Mouse (Mus musculus) stomach, postnatal 0 days (tissue): ENCODE data around the gene Dpysl5. TPM values are rescaled to one million over a fixed set of nuclear protein-coding genes. Genes with fewer than 3 reads are reported as not detected.
A peak's percentile ranks its signal among the peaks of the same experiment; 100 is the strongest.

Experiments
- ATAC-seq: fragments of 200-750 bp; cut with Nextera tagmentation; 2 replicates; pipeline ENCODE4 v1.8.0; 2017; ENCODE audit not compliant: low FRiP score, low TSS enrichment
- DNase-seq: peaks from one replicate; pipeline ENCODE4 v3.0.0-alpha.2; 2016; ENCODE audit warnings: low spot score
- H3K27ac ChIP-seq: fragments of 300-500 bp; sonication (generic); replicated peaks from 2 replicates; pipeline ENCODE4 v1.5.1; 2014; ENCODE audit warnings: mild to moderate bottlenecking, control low read depth
- H3K27me3 ChIP-seq: fragments of 300-500 bp; sonication (generic); 2 replicates; pipeline ENCODE4 v1.6.1; 2014; ENCODE audit warnings: low read length; ENCODE audit not compliant: control insufficient read depth, insufficient read depth
- H3K36me3 ChIP-seq: fragments of 300-500 bp; sonication (generic); 2 replicates; pipeline ENCODE4 v1.6.1; 2014; ENCODE audit warnings: low read length, mixed read lengths; ENCODE audit not compliant: control insufficient read depth, insufficient read depth
- H3K4me1 ChIP-seq: fragments of 300-500 bp; sonication (generic); replicated peaks from 2 replicates; pipeline ENCODE4 v1.6.1; 2014; ENCODE audit warnings: antibody characterized with exemption; ENCODE audit not compliant: control insufficient read depth, insufficient read depth
- H3K4me2 ChIP-seq: fragments of 300-500 bp; sonication (generic); replicated peaks from 2 replicates; pipeline ENCODE4 v1.6.1; 2014; ENCODE audit warnings: low read depth, mild to moderate bottlenecking, control low read depth, moderate library complexity
- H3K4me3 ChIP-seq: fragments of 300-500 bp; sonication (generic); 2 replicates; pipeline ENCODE4 v1.5.1; 2014; ENCODE audit warnings: low read depth, low read length, control low read depth
- H3K9ac ChIP-seq: fragments of 300-500 bp; sonication (generic); 2 replicates; pipeline ENCODE4 v1.6.1; 2014; ENCODE audit warnings: mild to moderate bottlenecking, low read length, control low read depth, mixed read lengths
- H3K9me3 ChIP-seq: fragments of 300-500 bp; sonication (generic); 2 replicates; pipeline ENCODE4 v1.6.1; 2016; ENCODE audit warnings: low read length; ENCODE audit not compliant: control insufficient read depth
- CTCF ChIP-seq: IDR thresholded peaks from 2 replicates; pipeline ENCODE4 v1.5.1; 2016; ENCODE audit warnings: antibody characterized with exemption, low read depth, mild to moderate bottlenecking, moderate library complexity
- EP300 ChIP-seq: optimal IDR thresholded peaks from 2 replicates; pipeline ENCODE3; 2016; ENCODE audit warnings: antibody characterized with exemption
- WGBS: fragments of 180-500 bp; shearing (Covaris S2); extraction: QIAGEN DNeasy Blood & Tissue Kit; methylation state at CpG from one replicate; pipeline ENCODE4 v1.1.7; 2014; 5-methylcytosine and 5-hydroxymethylcytosine counted together
- polyA plus RNA-seq: library from polyadenylated mRNA; unstranded; fragments of >200 nt; fragmentation: Nextera tagmentation; extraction: Ambion mirVana; gene quantifications from 2 replicates; pipeline ENCODE4 v1.2.1, GENCODE M21; 2015

Dpysl5 gene
- polyA plus RNA-seq, 1 experiment from 2014 or later, result 1.7 TPM

DNA sequence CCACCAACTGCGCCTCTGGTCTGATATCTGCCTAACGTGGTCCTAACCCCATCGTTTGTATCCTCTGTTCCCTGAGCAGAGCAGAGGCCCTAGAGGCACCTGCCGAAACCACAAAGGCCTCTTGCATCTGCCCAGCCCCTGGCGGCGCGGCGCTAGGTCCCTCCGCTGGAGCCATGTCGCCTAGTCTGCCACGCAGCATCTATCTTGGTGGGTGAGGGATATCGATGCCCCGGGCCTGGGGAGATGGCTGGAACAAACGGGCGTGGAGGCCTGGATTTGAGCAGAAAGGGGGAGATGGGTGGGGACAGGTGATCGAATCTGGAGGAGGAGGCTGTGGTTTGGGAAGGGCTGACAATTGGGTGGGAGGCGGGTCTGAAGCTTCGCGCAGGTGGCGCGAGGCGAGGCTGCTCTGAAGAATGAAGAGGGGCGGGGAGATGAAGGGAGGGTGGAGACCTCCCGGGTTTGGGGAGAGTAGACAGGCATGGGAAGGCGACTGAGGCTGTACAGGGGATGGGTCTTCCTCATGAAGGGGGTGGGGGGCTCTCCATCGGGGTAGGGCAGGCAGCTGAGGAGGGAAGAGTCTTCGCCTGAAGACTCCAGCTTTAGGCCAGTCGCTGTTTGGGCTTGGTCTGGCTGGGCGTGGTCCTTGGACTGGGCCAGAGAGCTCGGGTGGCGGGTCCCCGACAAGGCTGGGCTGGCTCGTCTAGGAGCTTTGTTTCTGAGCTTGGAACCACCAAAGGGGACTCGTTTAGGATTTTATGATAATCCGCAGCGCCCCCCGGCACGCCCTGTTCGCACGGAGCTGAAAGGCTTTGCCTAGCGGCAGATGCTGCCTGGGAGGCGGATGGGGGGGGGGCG lies 1.3 kb downstream of the Dpysl5 start:
- no peaks in the 10 kb centered on the region for H3K36me3 ChIP-seq
- no peaks in the 10 kb centered on the region for H3K9me3 ChIP-seq
- under 1% methylated on average over 41 of the region's 43 CpGs for WGBS
- ATAC-seq, result no peak; the same call in 1 of the 2 replicates
- no peak overlapping the region for H3K9ac ChIP-seq
- H3K4me1 ChIP-seq, result 0 out of 2 replicates have a peak, but pooled peaks cover 2% of the 10 kb centered on the region
- H3K27ac ChIP-seq, result no peak overlapping the region
- peak overlapping the region; percentile 86 for H3K4me2 ChIP-seq
- DNase-seq, result peak; percentile 36
- TF ChIP-seq CTCF (no peak), EP300 (no peak)
- peaks cover 8% of the 10 kb centered on the region; the same call in 1 of the 2 replicates for H3K27me3 ChIP-seq
- peak overlapping the region; percentile 45 for H3K4me3 ChIP-seq

DNA sequence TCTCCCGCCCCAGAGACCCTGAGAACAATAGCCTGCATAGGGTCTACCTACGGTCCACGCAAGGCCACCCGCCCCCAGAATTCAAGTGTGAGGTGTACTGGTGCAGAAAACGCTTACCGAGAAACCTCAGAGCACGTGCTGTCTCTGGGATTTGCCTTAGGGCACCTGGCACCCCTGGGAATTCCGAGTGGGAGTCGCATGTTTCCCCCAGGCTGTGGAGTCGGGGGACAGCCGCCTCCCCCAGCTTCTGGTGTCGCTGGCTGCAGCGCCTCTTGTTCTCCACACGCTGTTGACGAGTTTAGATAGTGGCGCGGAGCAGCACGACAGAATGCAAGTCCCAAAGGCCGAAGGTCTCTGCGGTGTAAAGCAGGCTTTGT lies 1.9 kb downstream of the Dpysl5 start:
- no peak for TF ChIP-seq EP300
- no peak for TF ChIP-seq CTCF
- Histone ChIP-seq H3K4me1 (0 out of 2 replicates have a peak, but pooled peaks cover 2% of the 10 kb centered on the region), H3K9me3 (no peaks in the 10 kb centered on the region), H3K27ac (no peak overlapping the region), H3K36me3 (no peaks in the 10 kb centered on the region), H3K4me2 (peak overlapping the region; percentile 86), H3K4me3 (peak overlapping the region; percentile 45), H3K9ac (peak overlapping the region; percentile 18; the same call in 1 of the 2 replicates), H3K27me3 (peaks cover 8% of the 10 kb centered on the region; the same call in 1 of the 2 replicates)
- no peak for ATAC-seq
- DNase-seq, result peak; percentile 22
- 1% methylated on average over 20 of the region's 20 CpGs for WGBS

DNA sequence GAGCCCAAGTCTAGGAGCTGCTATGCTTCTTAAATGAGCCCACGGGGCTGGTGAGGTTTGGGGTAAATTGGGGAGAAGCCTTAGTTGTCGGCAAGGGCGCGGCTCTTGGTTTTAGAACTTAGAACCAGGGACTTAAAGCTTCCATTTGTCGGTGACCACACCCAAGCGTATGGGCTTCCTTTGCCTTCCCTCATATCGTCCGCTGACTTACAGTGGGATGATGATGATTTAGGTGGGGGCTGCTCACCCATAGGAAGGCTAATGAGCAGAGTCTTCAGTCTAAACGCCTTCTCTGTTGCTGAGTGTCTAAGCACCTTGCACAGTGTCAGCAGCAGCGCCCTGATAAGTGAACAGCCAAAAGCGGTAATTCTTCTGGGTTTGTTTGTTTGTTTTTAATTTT lies 2.3 kb downstream of the Dpysl5 start:
- 0 out of 2 replicates have a peak, but pooled peaks cover 2% of the 10 kb centered on the region for H3K4me1 ChIP-seq
- no peak for DNase-seq
- H3K4me3 ChIP-seq, result peak overlapping the region; percentile 45
- H3K9me3 ChIP-seq, result no peaks in the 10 kb centered on the region
- TF ChIP-seq EP300, result no peak
- H3K9ac ChIP-seq, result peak overlapping the region; percentile 18; the same call in 1 of the 2 replicates
- no peak for ATAC-seq
- 17% methylated on average over 11 of the region's 11 CpGs for WGBS
- no peak overlapping the region for H3K27ac ChIP-seq
- H3K27me3 ChIP-seq, result peaks cover 8% of the 10 kb centered on the region; the same call in 1 of the 2 replicates
- no peaks in the 10 kb centered on the region for H3K36me3 ChIP-seq
- peak overlapping the region; percentile 86; the same call in 1 of the 2 replicates for H3K4me2 ChIP-seq

DNA sequence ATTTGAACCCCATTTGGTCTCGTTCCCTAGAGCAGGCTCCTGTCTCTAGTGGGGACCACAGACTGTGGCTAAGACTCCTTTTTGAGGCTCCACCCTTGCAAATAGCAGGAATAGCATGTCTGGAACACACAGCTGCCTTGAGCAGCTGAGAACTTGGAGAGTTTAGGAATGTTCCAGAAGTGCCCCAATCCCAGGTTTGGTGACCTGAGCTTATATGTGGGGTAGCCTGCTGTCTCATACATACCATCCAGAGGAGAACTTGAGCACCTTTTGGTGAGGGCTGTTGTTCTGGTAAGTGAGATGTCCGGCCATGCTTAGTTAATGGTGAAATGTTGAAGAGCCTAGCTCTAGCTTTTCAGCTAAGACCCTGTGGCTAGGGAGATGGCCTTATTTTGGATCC lies 4.9 kb downstream of the Dpysl5 start:
- Histone ChIP-seq H3K4me3 (no peak overlapping the region), H3K36me3 (no peaks in the 10 kb centered on the region), H3K27ac (no peak overlapping the region), H3K4me1 (0 out of 2 replicates have a peak, but pooled peaks cover 2% of the 10 kb centered on the region), H3K4me2 (no peak overlapping the region), H3K27me3 (peaks cover 8% of the 10 kb centered on the region; the same call in 1 of the 2 replicates), H3K9me3 (no peaks in the 10 kb centered on the region), H3K9ac (no peak overlapping the region)
- 93% methylated on average over 2 of the region's 2 CpGs for WGBS
- ATAC-seq (no peak), DNase-seq (no peak)
- TF ChIP-seq CTCF (no peak), EP300 (no peak)

DNA sequence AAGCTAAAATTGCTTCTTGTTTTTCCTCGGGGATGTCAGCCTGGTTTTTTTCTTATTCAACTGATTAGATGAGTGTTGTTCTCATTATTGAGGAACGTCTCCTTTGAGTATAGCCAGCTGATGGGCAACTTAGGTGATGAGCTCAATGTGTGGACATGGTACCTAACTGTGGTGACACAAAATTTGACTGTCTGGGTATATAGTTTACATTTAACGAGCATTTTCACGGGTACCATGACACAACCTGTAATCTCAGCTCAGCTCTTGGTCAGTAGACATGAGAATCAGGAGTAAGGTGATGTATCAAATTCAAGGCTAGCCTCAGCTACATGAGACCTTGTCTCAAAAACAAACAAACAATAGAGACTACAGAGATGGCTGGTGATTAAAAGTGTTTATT lies 6.1 kb downstream of the Dpysl5 start:
- H3K4me1 ChIP-seq, result no peaks in the 10 kb centered on the region
- TF ChIP-seq EP300, result no peak
- TF ChIP-seq CTCF, result no peak

More for the DNA sequence above, 6.1 kb downstream of the Dpysl5 start:
- ATAC-seq (no peak), DNase-seq (no peak)
- H3K27ac ChIP-seq, result no peak overlapping the region
- H3K9me3 ChIP-seq, result no peaks in the 10 kb centered on the region
- no peak overlapping the region for H3K9ac ChIP-seq
- WGBS, result 78% methylated on average over 4 of the region's 4 CpGs
- no peaks in the 10 kb centered on the region for H3K36me3 ChIP-seq
- peaks cover 5% of the 10 kb centered on the region; the same call in 1 of the 2 replicates for H3K27me3 ChIP-seq
- H3K4me2 ChIP-seq, result no peak overlapping the region
- no peak overlapping the region for H3K4me3 ChIP-seq
